Mouse (Mus musculus) hindbrain, postnatal 0 days (tissue): Measurements from ENCODE around the gene Tph1. TPM values are rescaled to one million over a fixed set of nuclear protein-coding genes. Genes with fewer than 3 reads are reported as not detected.

Source experiments
- ATAC-seq: fragments of 200-750 bp; cut with Nextera tagmentation; 2 replicates; pipeline ENCODE4 v1.8.0; 2017; ENCODE audit warnings: mild to moderate bottlenecking, moderate TSS enrichment, moderate library complexity
- DNase-seq: peaks from one replicate; pipeline ENCODE4 v3.0.0-alpha.2; 2015; ENCODE audit warnings: low spot score
- H3K27ac ChIP-seq: fragments of 300-500 bp; sonication (generic); 2 replicates; pipeline ENCODE4 v1.5.1; 2014; ENCODE audit warnings: mild to moderate bottlenecking
- H3K27me3 ChIP-seq: fragments of 300-500 bp; sonication (generic); 2 replicates; pipeline ENCODE4 v1.6.1; 2014; ENCODE audit warnings: low read length, mixed read lengths; ENCODE audit not compliant: insufficient read depth
- H3K36me3 ChIP-seq: fragments of 300-500 bp; sonication (generic); 2 replicates; pipeline ENCODE4 v1.6.1; 2014; ENCODE audit warnings: low read length, mixed read lengths; ENCODE audit not compliant: insufficient read depth
- H3K4me1 ChIP-seq: fragments of 300-500 bp; sonication (generic); 2 replicates; pipeline ENCODE4 v1.6.1; 2014; ENCODE audit warnings: antibody characterized with exemption, low read length, mixed read lengths; ENCODE audit not compliant: insufficient read depth
- H3K4me2 ChIP-seq: fragments of 300-500 bp; sonication (generic); 2 replicates; pipeline ENCODE4 v1.6.1; 2014; ENCODE audit warnings: low read depth, mild to moderate bottlenecking, low read length, moderate library complexity, mixed read lengths
- H3K4me3 ChIP-seq: fragments of 300-500 bp; sonication (generic); 2 replicates; pipeline ENCODE4 v1.5.1; 2014; ENCODE audit warnings: low read length
- H3K9ac ChIP-seq: fragments of 300-500 bp; sonication (generic); replicated peaks from 2 replicates; pipeline ENCODE4 v1.6.1; 2014; ENCODE audit warnings: mild to moderate bottlenecking, low read length, moderate library complexity, mixed read lengths
- H3K9me3 ChIP-seq: fragments of 300-500 bp; sonication (generic); 2 replicates; pipeline ENCODE4 v1.6.1; 2016; ENCODE audit warnings: low read length, mixed read lengths
- CTCF ChIP-seq: IDR thresholded peaks from 2 replicates; pipeline ENCODE4 v1.5.1; 2016; ENCODE audit warnings: antibody characterized with exemption, control low read depth, low read depth
- WGBS: fragments of 180-500 bp; shearing (Covaris S2); extraction: QIAGEN DNeasy Blood & Tissue Kit; methylation state at CpG from one replicate; pipeline ENCODE4 v1.1.7; 2014; 5-methylcytosine and 5-hydroxymethylcytosine counted together
- polyA plus RNA-seq: library from polyadenylated mRNA; unstranded; fragments of >200 nt; fragmentation: Nextera tagmentation; extraction: Ambion mirVana; gene quantifications from 2 replicates; pipeline ENCODE4 v1.2.1, GENCODE M21; 2015
- total RNA-seq: library from RNA; depleted of rRNA; stranded (reverse); fragments of >200 nt; gene quantifications from 2 replicates; pipeline ENCODE4 v1.2.3, GENCODE M21; 2014

The Tph1 gene
- total and polyA plus RNA-seq, 2 experiments from 2014 or later: 0.73 TPM

- no peak for TF ChIP-seq CTCF
Observed at GRCm38 (mm10) chr7:46613091-46613490, 59.2 kb downstream of the Tph1 start.

DNA sequence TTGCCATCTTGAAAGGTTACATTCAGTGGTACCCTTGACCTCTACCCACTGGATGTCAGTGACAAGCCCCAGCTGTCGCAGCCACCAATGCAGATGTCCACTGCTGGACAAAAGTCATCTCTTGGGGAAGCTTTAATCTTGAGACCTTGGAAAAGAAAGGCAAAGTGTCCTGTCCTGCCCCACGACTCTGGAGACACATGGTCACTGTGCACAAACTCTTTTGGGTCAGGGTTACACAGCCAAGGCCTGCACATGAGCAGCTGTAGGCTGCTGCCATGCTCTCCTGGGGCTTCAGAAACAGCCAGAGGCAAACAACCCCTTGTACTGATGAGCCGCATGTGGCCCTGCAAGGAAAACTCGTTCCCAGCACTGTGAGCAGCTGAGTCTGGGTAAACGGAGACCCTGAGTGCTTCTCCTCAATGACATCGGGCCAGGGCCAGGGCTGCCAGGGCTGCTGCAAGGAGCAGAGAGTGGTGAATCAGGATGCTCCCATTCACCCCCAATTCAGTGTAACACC is 59.9 kb downstream of the Tph1 start:
- no peaks in the 10 kb centered on the region for H3K27me3 ChIP-seq
- H3K9ac ChIP-seq: no peak overlapping the region
- DNase-seq (no peak), ATAC-seq (no peak)
- no peak overlapping the region for H3K27ac ChIP-seq
- H3K4me2 ChIP-seq: no peak overlapping the region
- no peak for TF ChIP-seq CTCF
- 68% methylated on average over 6 of the region's 6 CpGs for WGBS
- H3K4me3 ChIP-seq: no peak overlapping the region
- peaks cover 7% of the 10 kb centered on the region; the same call in 1 of the 2 replicates for H3K36me3 ChIP-seq
- no peaks in the 10 kb centered on the region for H3K4me1 ChIP-seq
- H3K9me3 ChIP-seq: no peaks in the 10 kb centered on the region

More at GRCm38 (mm10) chr7:46613091-46613490, 59.2 kb downstream of the Tph1 start:
- H3K27me3 ChIP-seq: no peaks in the 10 kb centered on the region
- H3K27ac ChIP-seq: no peak overlapping the region
- no peaks in the 10 kb centered on the region for H3K4me1 ChIP-seq
- no peaks in the 10 kb centered on the region for H3K9me3 ChIP-seq
- peaks cover 9% of the 10 kb centered on the region for H3K36me3 ChIP-seq
- H3K9ac ChIP-seq: no peak overlapping the region
- no peak overlapping the region for H3K4me2 ChIP-seq
- peak; percentile 32 for DNase-seq
- 64% methylated on average over 10 of the region's 10 CpGs for WGBS
- H3K4me3 ChIP-seq: no peak overlapping the region
- 0 out of 2 replicates have a peak, but pooled peaks have one; percentile 17 for ATAC-seq

GRCm38 (mm10) chr7:46611970-46612369 is 60.4 kb downstream of the Tph1 start:
- WGBS: 73% methylated on average over 9 of the region's 9 CpGs

GRCm38 (mm10) chr7:46609317-46609716 is 63.0 kb downstream of the Tph1 start:
- no peak overlapping the region for H3K9ac ChIP-seq
- no peak overlapping the region for H3K27ac ChIP-seq
- DNase-seq (no peak), ATAC-seq (no peak)
- peaks cover 7% of the 10 kb centered on the region; the same call in 1 of the 2 replicates for H3K36me3 ChIP-seq
- no peak overlapping the region for H3K4me2 ChIP-seq
- no peak overlapping the region for H3K4me3 ChIP-seq
- no peaks in the 10 kb centered on the region for H3K27me3 ChIP-seq
- no peak for TF ChIP-seq CTCF
- 84% methylated on average over 4 of the region's 4 CpGs for WGBS
- no peaks in the 10 kb centered on the region for H3K4me1 ChIP-seq
- H3K9me3 ChIP-seq: no peaks in the 10 kb centered on the region

More at GRCm38 (mm10) chr7:46611970-46612369, 60.4 kb downstream of the Tph1 start:
- no peak overlapping the region for H3K4me2 ChIP-seq
- H3K36me3 ChIP-seq: peaks cover 7% of the 10 kb centered on the region; the same call in 1 of the 2 replicates
- H3K4me3 ChIP-seq: no peak overlapping the region
- ATAC-seq: no peak
- no peaks in the 10 kb centered on the region for H3K9me3 ChIP-seq
- H3K9ac ChIP-seq: no peak overlapping the region
- H3K4me1 ChIP-seq: no peaks in the 10 kb centered on the region
- peak; percentile 39 for DNase-seq
- H3K27ac ChIP-seq: no peak overlapping the region
- no peaks in the 10 kb centered on the region for H3K27me3 ChIP-seq
- TF ChIP-seq CTCF: no peak

GRCm38 (mm10) chr7:46607428-46608055 is 64.8 kb downstream of the Tph1 start:
- Histone ChIP-seq H3K27ac (no peak overlapping the region), H3K4me2 (no peak overlapping the region), H3K4me3 (no peak overlapping the region), H3K36me3 (peaks cover 5% of the 10 kb centered on the region; the same call in 1 of the 2 replicates), H3K9ac (no peak overlapping the region), H3K9me3 (no peaks in the 10 kb centered on the region), H3K4me1 (no peaks in the 10 kb centered on the region), H3K27me3 (no peaks in the 10 kb centered on the region)
- WGBS: 53% methylated on average over 11 of the region's 11 CpGs
- ATAC-seq (peak; percentile 73), DNase-seq (peak; percentile 94)
- TF ChIP-seq CTCF: peak; percentile 91

- no peak overlapping the region for H3K4me2 ChIP-seq
- H3K4me1 ChIP-seq: no peaks in the 10 kb centered on the region
- ATAC-seq: peak; percentile 48
- no peaks in the 10 kb centered on the region for H3K9me3 ChIP-seq
- no peak for TF ChIP-seq CTCF
- no peak overlapping the region for H3K27ac ChIP-seq
- H3K9ac ChIP-seq: no peak overlapping the region
- no peaks in the 10 kb centered on the region for H3K27me3 ChIP-seq
- no peak overlapping the region for H3K4me3 ChIP-seq
- no peak for DNase-seq
- no peaks in the 10 kb centered on the region for H3K36me3 ChIP-seq
- 51% methylated on average over 8 of the region's 8 CpGs for WGBS
Observed at GRCm38 (mm10) chr7:46607031-46607426, 65.3 kb downstream of the Tph1 start.
